ENCODE assay signal across 11 mouse cellular contexts in the genomic region with DNA sequence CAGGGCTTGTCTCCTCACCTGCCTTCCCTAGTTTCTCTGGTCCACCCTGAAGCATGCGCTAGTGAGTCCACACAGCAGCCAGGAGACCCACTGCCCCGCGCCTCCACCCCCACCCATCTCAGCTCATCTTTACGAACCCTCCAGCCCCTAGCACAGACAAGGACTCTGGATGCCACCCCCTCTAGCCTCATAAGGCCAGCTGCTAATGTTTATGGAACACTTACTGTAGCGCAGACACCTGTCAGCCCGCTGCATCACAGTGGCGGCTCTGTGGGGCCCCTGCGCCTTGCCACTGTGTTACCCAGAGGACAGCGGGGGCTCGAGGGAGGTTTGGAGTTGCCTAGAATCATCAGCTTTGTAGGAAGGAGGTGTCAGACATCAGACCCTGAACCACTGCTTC. TPM values are rescaled to one million over a fixed set of nuclear protein-coding genes. Genes with fewer than 3 reads are reported as not detected.
DNase-seq lines count a peak whose midpoint lies in the region; ATAC-seq lines count a peak whose summit lies in the region.
"Had no signal": no experiment of that assay in that cellular context is flagged by ENCODE, and none has a peak within 500 bp of the region (broad histone marks: within the 10 kb centered on the region; RNA-seq: fewer than 3 reads in every experiment).

No protein-coding gene starts in this region.

- peak; percentile 39 for ATAC-seq in neural tube, embryonic 11.5 days (ENCODE audit: insufficient read depth, low FRiP score, low TSS enrichment)
- peak; percentile 43 for ATAC-seq in forebrain, embryonic 12.5 days (ENCODE audit: low FRiP score)
- no peak for ATAC-seq in limb, embryonic 12.5 days (ENCODE audit: insufficient number of reproducible peaks, insufficient read depth, low FRiP score, low TSS enrichment, low read depth)
- no peak for ATAC-seq in neural tube, embryonic 15.5 days (ENCODE audit: low FRiP score)
- no peak for ATAC-seq in megakaryocyte, adult 5-6 weeks (ENCODE audit: poor library complexity, severe bottlenecking)
- ATAC-seq: activated CD4-positive, CD25-positive, alpha-beta regulatory T cell, adult 4 months had no signal

- H3K4me1 ChIP-seq in neural tube, embryonic 11.5 days (ENCODE audit: control insufficient read depth, insufficient read depth, low read length): peaks cover 17% of the 10 kb centered on the region
- H3K4me1 ChIP-seq in forebrain, embryonic 12.5 days: peaks cover 29% of the 10 kb centered on the region
- H3K4me1 ChIP-seq in limb, embryonic 12.5 days (replicated peaks): peaks cover 22% of the 10 kb centered on the region
- peaks cover 18% of the 10 kb centered on the region for H3K4me1 ChIP-seq in neural tube, embryonic 15.5 days

- 0 out of 2 replicates have a peak overlapping the region, but pooled peaks have one; percentile 3 for H3K4me2 ChIP-seq in neural tube, embryonic 11.5 days (ENCODE audit: low read depth)
- H3K4me2 ChIP-seq in forebrain, embryonic 12.5 days: no peak overlapping the region
- no peak overlapping the region for H3K4me2 ChIP-seq in limb, embryonic 12.5 days
- H3K4me2 ChIP-seq in neural tube, embryonic 15.5 days: no peak overlapping the region; the same call in 1 of the 2 replicates

- no peak overlapping the region for H3K4me3 ChIP-seq in neural tube, embryonic 11.5 days (ENCODE audit: low read depth, low read length)
- H3K4me3 ChIP-seq in forebrain, embryonic 12.5 days (replicated peaks): no peak overlapping the region
- H3K4me3 ChIP-seq in limb, embryonic 12.5 days (replicated peaks): no peak overlapping the region
- H3K4me3 ChIP-seq in neural tube, embryonic 15.5 days (replicated peaks): no peak overlapping the region

- no peaks in the 10 kb centered on the region for H3K9me3 ChIP-seq in neural tube, embryonic 11.5 days (ENCODE audit: control insufficient read depth, low read length)
- no peaks in the 10 kb centered on the region for H3K9me3 ChIP-seq in forebrain, embryonic 12.5 days
- no peaks in the 10 kb centered on the region for H3K9me3 ChIP-seq in limb, embryonic 12.5 days
- H3K9me3 ChIP-seq in neural tube, embryonic 15.5 days (replicated peaks): no peaks in the 10 kb centered on the region

- 36% methylated on average over 10 of the region's 10 CpGs for WGBS in neural tube, embryonic 11.5 days
- WGBS in forebrain, embryonic 12.5 days: 55% methylated on average over 10 of the region's 10 CpGs
- 21% methylated on average over 10 of the region's 10 CpGs for WGBS in limb, embryonic 12.5 days
- WGBS in neural tube, embryonic 15.5 days: 22% methylated on average over 10 of the region's 10 CpGs

- no peaks in the 10 kb centered on the region for H3K36me3 ChIP-seq in neural tube, embryonic 11.5 days (ENCODE audit: control insufficient read depth, insufficient read depth, low read length)
- no peaks in the 10 kb centered on the region for H3K36me3 ChIP-seq in forebrain, embryonic 12.5 days (replicated peaks)
- H3K36me3 ChIP-seq in limb, embryonic 12.5 days: no peaks in the 10 kb centered on the region
- H3K36me3 ChIP-seq in neural tube, embryonic 15.5 days: no peaks in the 10 kb centered on the region

- H3K27ac ChIP-seq in neural tube, embryonic 11.5 days (ENCODE audit: low read depth, low read length): peak overlapping the region; percentile 50
- H3K27ac ChIP-seq in forebrain, embryonic 12.5 days: peak overlapping the region; percentile 82
- H3K27ac ChIP-seq in limb, embryonic 12.5 days: peak overlapping the region; percentile 85; the same call in 1 of the 2 replicates
- H3K27ac ChIP-seq in neural tube, embryonic 15.5 days (replicated peaks): peak overlapping the region; percentile 56; the same call in 1 of the 2 replicates
- H3K27ac ChIP-seq: kidney, postnatal 0 days had no signal

- H3K27me3 ChIP-seq in neural tube, embryonic 11.5 days (ENCODE audit: control insufficient read depth, insufficient read depth, low read length): no peaks in the 10 kb centered on the region; the same call in 1 of the 2 replicates
- H3K27me3 ChIP-seq in forebrain, embryonic 12.5 days: no peaks in the 10 kb centered on the region
- peaks cover 17% of the 10 kb centered on the region for H3K27me3 ChIP-seq in limb, embryonic 12.5 days
- H3K27me3 ChIP-seq in neural tube, embryonic 15.5 days (replicated peaks): no peaks in the 10 kb centered on the region

- DNase-seq in neural tube, embryonic 11.5 days (ENCODE audit: low spot score): peak; percentile 37
- no peak for DNase-seq in neural tube, embryonic 10.5 days (ENCODE audit: extremely low spot score, low spot score)
- DNase-seq in gastrocnemius, adult 8-10 months (ENCODE audit: low spot score in 2 of 2): no peak

- peak overlapping the region; percentile 23; the same call in 1 of the 2 replicates for H3K9ac ChIP-seq in neural tube, embryonic 11.5 days (ENCODE audit: low read length)
- H3K9ac ChIP-seq in forebrain, embryonic 12.5 days: peak overlapping the region; percentile 38; the same call in 1 of the 2 replicates
- H3K9ac ChIP-seq in limb, embryonic 12.5 days (replicated peaks): no peak overlapping the region
- H3K9ac ChIP-seq in neural tube, embryonic 15.5 days (replicated peaks): no peak overlapping the region

RNA-seq across cellular contexts. Expression of gene Pick1, which starts 26.4 kb away (rescaled TPM):
- 27.3 and 28.8 TPM in 2 replicates for polyA plus RNA-seq in neural tube, embryonic 11.5 days (2014; fragmentation: Nextera tagmentation; extraction: Ambion mirVana)
- polyA plus RNA-seq in forebrain, embryonic 12.5 days (2016; fragmentation: Nextera tagmentation; extraction: Ambion mirVana): 64.5 and 67.5 TPM in 2 replicates
- 53.7 and 55.5 TPM in 2 replicates for polyA plus RNA-seq in limb, embryonic 12.5 days (2016; fragmentation: Nextera tagmentation; extraction: Ambion mirVana)
- polyA plus RNA-seq in neural tube, embryonic 15.5 days (2015; fragmentation: Nextera tagmentation; extraction: Ambion mirVana): 89.9 and 99.7 TPM in 2 replicates
- 2.8 and 3.0 TPM in 2 replicates for total RNA-seq in megakaryocyte, adult 5-6 weeks (2015)
- 4.5 and 5.1 TPM in 2 replicates for total RNA-seq in megakaryocyte, adult 5-6 weeks (2017)
- 10 to 100 TPM; 30.0 to 34.8 (median 32.4) TPM for total RNA-seq in gastrocnemius, adult 8-10 months (2022)

RNA-seq across cellular contexts. Expression of gene Gm49486, which starts 26.6 kb away (rescaled TPM):
- 0.38 and 0.49 TPM in 2 replicates for polyA plus RNA-seq in neural tube, embryonic 11.5 days (2014; fragmentation: Nextera tagmentation; extraction: Ambion mirVana)
- 0.49 and 0.72 TPM in 2 replicates for polyA plus RNA-seq in forebrain, embryonic 12.5 days (2016; fragmentation: Nextera tagmentation; extraction: Ambion mirVana)
- polyA plus RNA-seq in limb, embryonic 12.5 days (2016; fragmentation: Nextera tagmentation; extraction: Ambion mirVana): 0.68 and 0.76 TPM in 2 replicates
- polyA plus RNA-seq in neural tube, embryonic 15.5 days (2015; fragmentation: Nextera tagmentation; extraction: Ambion mirVana): 1.3 and 1.5 TPM in 2 replicates
- total RNA-seq in megakaryocyte, adult 5-6 weeks (2015): 0.16 and 0.20 TPM in 2 replicates
- not detected in 2 replicates for total RNA-seq in megakaryocyte, adult 5-6 weeks (2017)
- under 1 TPM; 0.24 to 0.72 (median 0.36) TPM for total RNA-seq in gastrocnemius, adult 8-10 months (2022)
- total RNA-seq: liver, adult 2 months; megakaryocyte-erythroid progenitor cell, adult 5-6 weeks had no signal
- polyA plus RNA-seq: liver, adult 2 months had no signal

RNA-seq across cellular contexts. Expression of gene Sox10, which starts 37.5 kb away (rescaled TPM):
- 25.3 and 32.9 TPM in 2 replicates for polyA plus RNA-seq in neural tube, embryonic 11.5 days (2014; fragmentation: Nextera tagmentation; extraction: Ambion mirVana)
- polyA plus RNA-seq in forebrain, embryonic 12.5 days (2016; fragmentation: Nextera tagmentation; extraction: Ambion mirVana): 1.5 and 2.4 TPM in 2 replicates
- 4.1 and 4.4 TPM in 2 replicates for polyA plus RNA-seq in limb, embryonic 12.5 days (2016; fragmentation: Nextera tagmentation; extraction: Ambion mirVana)
- 11.6 and 13.4 TPM in 2 replicates for polyA plus RNA-seq in neural tube, embryonic 15.5 days (2015; fragmentation: Nextera tagmentation; extraction: Ambion mirVana)
- total RNA-seq in megakaryocyte, adult 5-6 weeks (2015): not detected in 2 replicates
- total RNA-seq in megakaryocyte, adult 5-6 weeks (2017): not detected in 2 replicates
- under 1 TPM; 0.19 to 0.72 (median 0.64) TPM for total RNA-seq in gastrocnemius, adult 8-10 months (2022)
- total RNA-seq: liver, adult 2 months; megakaryocyte-erythroid progenitor cell, adult 5-6 weeks had no signal
- polyA plus RNA-seq: activated CD4-positive, CD25-positive, alpha-beta regulatory T cell, adult 4 months; liver, adult 2 months had no signal

RNA-seq across cellular contexts. Expression of gene Slc16a8, which starts 52.0 kb away (rescaled TPM):
- not detected in 2 replicates for polyA plus RNA-seq in neural tube, embryonic 11.5 days (2014; fragmentation: Nextera tagmentation; extraction: Ambion mirVana)
- polyA plus RNA-seq in forebrain, embryonic 12.5 days (2016; fragmentation: Nextera tagmentation; extraction: Ambion mirVana): 0.32 and 0.33 TPM in 2 replicates
- polyA plus RNA-seq in limb, embryonic 12.5 days (2016; fragmentation: Nextera tagmentation; extraction: Ambion mirVana): 0.30 and 0.42 TPM in 2 replicates
- polyA plus RNA-seq in neural tube, embryonic 15.5 days (2015; fragmentation: Nextera tagmentation; extraction: Ambion mirVana): 0.27 and 0.40 TPM in 2 replicates
- total RNA-seq in megakaryocyte, adult 5-6 weeks (2015): not detected in 2 replicates
- total RNA-seq in megakaryocyte, adult 5-6 weeks (2017): not detected in 2 replicates
- total RNA-seq in gastrocnemius, adult 8-10 months (2022): under 1 TPM; 0.15 to 0.85 (median 0.16) TPM
- total RNA-seq: liver, adult 2 months; megakaryocyte-erythroid progenitor cell, adult 5-6 weeks had no signal
- polyA plus RNA-seq: activated CD4-positive, CD25-positive, alpha-beta regulatory T cell, adult 4 months; kidney, postnatal 0 days; liver, adult 2 months had no signal

Comparison
In these comparisons a context has a peak if more than half of its experiments do, and no peak if none do; other contexts are left out.
1. ATAC-seq: peak in neural tube, embryonic 11.5 days (single experiment) and forebrain, embryonic 12.5 days (single experiment); none in limb, embryonic 12.5 days (single experiment), neural tube, embryonic 15.5 days (single experiment) and megakaryocyte, adult 5-6 weeks (single experiment).
2. H3K9ac ChIP-seq: peak in neural tube, embryonic 11.5 days (single experiment) and forebrain, embryonic 12.5 days (single experiment); none in limb, embryonic 12.5 days (single experiment) and neural tube, embryonic 15.5 days (single experiment).
3. Peak in every context shown above with its lines, with median percentiles within 50 percentile points of each other: H3K27ac ChIP-seq.